In genomic region chr3:150112231-150112630, GRCm38 (mm10) we compare ENCODE assay signal across 32 mouse cellular contexts.
"Had no signal": no experiment of that assay in that cellular context is flagged by ENCODE, and none has a peak within 500 bp of the region (broad histone marks: within the 10 kb centered on the region; RNA-seq: fewer than 3 reads in every experiment).

No protein-coding gene starts in this region.

- H3K36me3 ChIP-seq: limb, embryonic 10.5 days; limb, embryonic 12.5 days; limb, embryonic 13.5 days; limb, embryonic 15.5 days; liver, embryonic 12.5 days; liver, embryonic 13.5 days; liver, embryonic 15.5 days; lung, embryonic 15.5 days; midbrain, embryonic 10.5 days; midbrain, embryonic 12.5 days; midbrain, embryonic 13.5 days; midbrain, embryonic 15.5 days; neural tube, embryonic 12.5 days had no signal

- H3K9me3 ChIP-seq: limb, embryonic 10.5 days; limb, embryonic 12.5 days; limb, embryonic 13.5 days; limb, embryonic 15.5 days; liver, embryonic 12.5 days; liver, embryonic 13.5 days; liver, embryonic 15.5 days; lung, embryonic 15.5 days; midbrain, embryonic 10.5 days; midbrain, embryonic 12.5 days; midbrain, embryonic 13.5 days; midbrain, embryonic 15.5 days; neural tube, embryonic 12.5 days had no signal

- H3K4me1 ChIP-seq: limb, embryonic 10.5 days; limb, embryonic 12.5 days; limb, embryonic 13.5 days; limb, embryonic 15.5 days; liver, embryonic 12.5 days; liver, embryonic 13.5 days; liver, embryonic 15.5 days; lung, embryonic 15.5 days; megakaryocyte, embryonic 14.5 days; midbrain, embryonic 10.5 days; midbrain, embryonic 12.5 days; midbrain, embryonic 13.5 days; midbrain, embryonic 15.5 days; neural tube, embryonic 12.5 days had no signal

- H3K4me3 ChIP-seq: left cerebral cortex, adult 2 months; limb, embryonic 10.5 days; limb, embryonic 12.5 days; limb, embryonic 13.5 days; limb, embryonic 15.5 days; liver, embryonic 12.5 days; liver, embryonic 13.5 days; liver, embryonic 15.5 days; lung, embryonic 15.5 days; megakaryocyte, embryonic 14.5 days; midbrain, embryonic 10.5 days; midbrain, embryonic 12.5 days; midbrain, embryonic 13.5 days; midbrain, embryonic 15.5 days; myocyte; neural tube, embryonic 12.5 days had no signal

- H3K27me3 ChIP-seq: limb, embryonic 12.5 days; limb, embryonic 13.5 days; limb, embryonic 15.5 days; liver, embryonic 12.5 days; liver, embryonic 13.5 days; liver, embryonic 15.5 days; lung, embryonic 15.5 days; megakaryocyte, embryonic 14.5 days; midbrain, embryonic 12.5 days; midbrain, embryonic 13.5 days; midbrain, embryonic 15.5 days; neural tube, embryonic 12.5 days had no signal

- DNase-seq: left cerebral cortex, postnatal 4 days; liver; liver, embryonic 13.5 days; liver, postnatal 0 days; lung, adult 18-20 months; lung, adult 2 months; lung, embryonic 14.5 days; lung, postnatal 10 days; lung, postnatal 14 days; lung, postnatal 36 days; lung, postnatal 4 days; midbrain, embryonic 14.5 days had no signal

- H3K27ac ChIP-seq: left cerebral cortex, adult 2 months; limb, embryonic 10.5 days; limb, embryonic 12.5 days; limb, embryonic 13.5 days; limb, embryonic 15.5 days; liver, embryonic 12.5 days; liver, embryonic 13.5 days; liver, embryonic 14.5 days; liver, embryonic 15.5 days; lung, embryonic 15.5 days; macrophage; midbrain, embryonic 10.5 days; midbrain, embryonic 12.5 days; midbrain, embryonic 13.5 days; midbrain, embryonic 15.5 days; neural tube, embryonic 12.5 days had no signal

- H3K9ac ChIP-seq: limb, embryonic 12.5 days; limb, embryonic 13.5 days; limb, embryonic 15.5 days; liver, embryonic 12.5 days; liver, embryonic 13.5 days; liver, embryonic 14.5 days; liver, embryonic 15.5 days; liver, postnatal 0 days; lung, embryonic 14.5 days; lung, embryonic 15.5 days; midbrain, embryonic 12.5 days; midbrain, embryonic 13.5 days; midbrain, embryonic 15.5 days; neural tube, embryonic 12.5 days had no signal

- H3K4me2 ChIP-seq: limb, embryonic 12.5 days; limb, embryonic 13.5 days; limb, embryonic 15.5 days; liver, embryonic 11.5 days; liver, embryonic 12.5 days; liver, embryonic 13.5 days; liver, embryonic 15.5 days; lung, embryonic 14.5 days; lung, embryonic 15.5 days; midbrain, embryonic 12.5 days; midbrain, embryonic 13.5 days; midbrain, embryonic 15.5 days; neural tube, embryonic 12.5 days had no signal

- ATAC-seq: liver, embryonic 12.5 days; liver, postnatal 0 days; lung, postnatal 0 days; midbrain, embryonic 13.5 days; midbrain, embryonic 15.5 days; midbrain, embryonic 16.5 days had no signal
